Mouse (Mus musculus): ENCODE measurements at regions not wholly inside any gene's neighbourhood (a gene's known extent, or its start where the extent isn't known, plus 50 kb on each side); places are given as distances from the start of the nearest gene placed in this dataset.

DNA sequence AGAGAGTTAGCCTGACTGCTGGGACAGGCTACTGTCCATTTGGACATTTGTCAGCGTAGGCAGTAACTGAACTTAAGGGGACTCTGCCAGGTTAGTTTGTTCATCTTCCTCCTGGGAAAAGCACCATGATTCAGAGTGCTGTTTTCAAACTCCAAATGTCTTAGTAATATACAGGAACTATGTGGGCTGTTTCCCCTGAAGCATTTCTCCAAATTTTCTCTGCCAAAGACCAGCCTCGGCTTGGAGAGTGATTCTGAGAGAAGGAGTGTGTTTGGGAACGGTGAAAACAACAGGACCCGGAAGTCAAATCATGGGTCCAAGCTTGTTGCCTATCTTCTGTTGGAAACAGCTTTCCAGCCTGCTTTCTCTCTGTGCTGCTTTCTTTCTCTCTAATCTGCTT is 52.1 kb downstream of the Rprm start:
- no peak for DNase-seq

DNA sequence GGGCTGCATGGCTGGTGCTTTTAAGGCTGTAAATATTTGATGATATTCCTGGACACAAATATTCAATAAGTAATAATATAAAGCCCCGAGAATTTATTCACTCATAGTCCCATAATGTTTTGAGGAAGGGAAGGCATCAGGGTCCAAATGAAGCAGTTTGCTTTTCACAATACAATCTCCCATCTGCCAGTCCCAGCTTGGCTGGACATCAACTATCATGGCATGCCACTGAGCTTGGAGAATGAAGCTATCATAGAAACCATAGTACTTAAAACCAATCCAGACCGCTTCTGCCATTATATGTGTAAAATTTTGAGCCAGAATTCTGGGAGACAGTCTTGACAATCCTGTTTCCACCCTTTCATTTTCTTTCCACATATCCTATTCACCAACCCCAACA is 56.5 kb downstream of the Rprm start:
- DNase-seq = peak in 1 of 2 experiments; percentile 22

DNA sequence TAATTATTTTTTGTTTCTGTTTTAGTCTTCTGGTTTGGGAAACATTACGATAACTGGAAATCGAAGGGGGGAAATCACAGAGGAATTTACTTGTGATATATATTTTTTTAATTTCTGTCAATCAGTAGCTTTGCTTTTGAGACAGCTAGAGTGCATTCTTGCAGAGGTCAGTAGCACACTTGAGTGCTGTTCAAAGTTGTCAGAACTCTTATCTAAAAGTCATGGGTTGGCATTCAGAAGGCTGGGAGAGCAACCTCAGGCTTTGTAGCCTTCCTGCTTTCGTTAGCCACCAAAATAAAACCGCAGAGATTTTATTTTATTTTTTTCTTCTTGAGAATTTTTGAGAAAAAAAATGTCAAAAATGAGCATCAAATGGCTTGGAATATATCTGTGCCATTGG is 62.6 kb downstream of the Rprm start:
- no peak for DNase-seq

DNA sequence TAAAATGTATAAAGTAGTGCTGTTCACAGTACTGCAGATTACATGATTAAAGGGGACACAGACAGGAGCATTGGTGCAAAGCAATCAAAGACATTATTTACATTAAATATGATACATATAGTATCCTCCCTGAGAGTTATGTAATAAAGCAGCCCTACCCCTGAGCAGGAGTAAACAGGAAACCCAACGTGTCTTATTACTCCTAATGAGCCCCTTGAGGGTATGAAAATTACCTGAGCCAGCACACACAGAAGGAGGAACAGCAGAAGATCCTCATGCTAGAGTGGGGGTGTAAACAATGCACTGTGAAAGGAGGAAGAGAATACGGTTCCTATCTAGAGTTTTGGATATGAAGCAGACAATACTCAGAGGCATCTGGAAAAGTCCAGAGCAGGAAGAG is 95.2 kb downstream of the Rprm start:
- no peak for DNase-seq

DNA sequence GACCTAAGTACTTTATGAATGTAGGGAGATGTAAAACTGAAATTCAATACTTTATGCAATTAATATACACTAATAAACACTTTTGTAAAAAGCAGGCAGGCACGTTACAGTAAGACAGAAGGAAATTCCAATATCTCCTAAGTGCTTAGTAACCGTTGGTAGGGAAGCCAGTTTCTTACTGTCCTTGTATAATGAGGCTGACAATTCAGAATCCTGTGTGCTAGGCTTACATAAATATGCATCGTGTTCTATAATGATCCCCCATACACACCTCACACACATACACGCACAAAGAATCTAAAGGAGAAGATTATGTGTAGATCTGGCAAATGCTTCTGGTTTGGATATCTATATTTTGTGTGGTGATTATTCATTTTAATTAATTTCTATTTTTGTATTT is 109.6 kb downstream of the Rprm start:
- no peak for DNase-seq

DNA sequence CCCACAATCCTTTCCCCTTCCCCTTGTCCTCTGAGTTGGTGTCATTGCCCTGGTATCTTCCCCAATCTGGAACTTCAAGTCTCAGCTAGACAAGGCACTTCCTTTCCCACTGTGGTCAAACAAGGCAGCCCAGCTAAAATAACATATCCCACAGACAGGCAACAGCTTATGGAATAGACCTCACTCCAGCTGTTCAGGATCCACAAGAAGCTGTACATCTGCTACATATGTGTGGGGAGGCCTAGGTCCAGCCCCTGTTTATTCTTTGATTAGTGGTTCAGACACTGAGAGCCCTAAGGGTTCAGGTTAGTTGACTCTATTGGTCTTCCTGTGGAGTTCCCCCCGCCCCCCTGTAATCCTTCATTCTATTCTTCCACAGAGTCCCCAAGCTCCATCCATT is 124.9 kb downstream of the Rprm start:
- no peak for DNase-seq

GRCm38 (mm10) chr2:53948237-53948636 is 137.1 kb downstream of the Rprm start:
- no peak for DNase-seq

GRCm38 (mm10) chr2:53947534-53947933 is 137.8 kb downstream of the Rprm start:
- no peak for DNase-seq

DNA sequence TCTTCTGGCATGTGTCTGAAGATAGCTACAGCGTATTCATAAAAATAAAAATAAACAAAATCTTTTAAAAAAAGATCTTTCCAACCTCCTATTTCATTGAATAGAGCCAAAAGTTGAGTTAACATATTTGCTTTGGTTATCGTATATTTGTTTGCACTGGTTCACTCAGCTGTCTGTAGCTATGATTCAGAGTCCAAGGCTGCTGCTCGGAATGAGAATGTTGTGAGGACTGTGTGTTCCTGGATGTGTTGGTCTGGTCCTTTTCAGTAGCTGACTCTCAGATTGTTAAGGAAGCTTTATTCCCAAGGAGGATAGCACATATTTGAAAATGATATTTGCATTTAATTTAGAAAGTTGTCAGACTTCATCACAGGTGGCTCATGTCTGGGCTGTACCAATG is 173.5 kb downstream of the Rprm start:
- no peak for DNase-seq

Data from cerebellum, postnatal 25 days (tissue).